Mouse (Mus musculus) limb, embryonic 13.5 days (tissue): ENCODE measurements around the gene Cox7b. TPM values are rescaled to one million over a fixed set of nuclear protein-coding genes. Genes with fewer than 3 reads are reported as not detected.

Experiments
- ATAC-seq: fragments of 200-750 bp; cut with Nextera tagmentation; 2 replicates; pipeline ENCODE4 v1.8.0; 2017; ENCODE audit warnings: low read depth, moderate number of reproducible peaks, moderate TSS enrichment; ENCODE audit not compliant: low FRiP score
- H3K27ac ChIP-seq: fragments of 300-500 bp; sonication (generic); 2 replicates; pipeline ENCODE4 v1.5.1; 2015; ENCODE audit warnings: inconsistent platforms, mild to moderate bottlenecking, moderate library complexity
- H3K27me3 ChIP-seq: fragments of 300-500 bp; sonication (generic); 2 replicates; pipeline ENCODE4 v1.6.1; 2015; ENCODE audit warnings: mild to moderate bottlenecking, inconsistent platforms
- H3K36me3 ChIP-seq: fragments of 300-500 bp; sonication (generic); 2 replicates; pipeline ENCODE4 v1.6.1; 2015; ENCODE audit warnings: inconsistent platforms, mild to moderate bottlenecking, moderate library complexity
- H3K4me1 ChIP-seq: fragments of 300-500 bp; sonication (generic); 2 replicates; pipeline ENCODE4 v1.6.1; 2015; ENCODE audit warnings: inconsistent platforms
- H3K4me2 ChIP-seq: fragments of 300-500 bp; sonication (generic); replicated peaks from 2 replicates; pipeline ENCODE4 v1.6.1; 2015; ENCODE audit warnings: inconsistent platforms, mild to moderate bottlenecking, moderate library complexity
- H3K4me3 ChIP-seq: fragments of 300-500 bp; sonication (generic); 2 replicates; pipeline ENCODE4 v1.5.1; 2015; ENCODE audit warnings: moderate library complexity, mild to moderate bottlenecking, inconsistent platforms
- H3K9ac ChIP-seq: fragments of 300-500 bp; sonication (generic); 2 replicates; pipeline ENCODE4 v1.6.1; 2015; ENCODE audit warnings: mild to moderate bottlenecking, inconsistent platforms
- H3K9me3 ChIP-seq: fragments of 300-500 bp; sonication (generic); 2 replicates; pipeline ENCODE4 v1.6.1; 2016; ENCODE audit warnings: inconsistent platforms
- WGBS: fragments of 180-500 bp; shearing (Covaris S2); methylation state at CpG from one replicate; pipeline ENCODE4 v1.1.7; 2015; 5-methylcytosine and 5-hydroxymethylcytosine counted together
- polyA plus RNA-seq: library from polyadenylated mRNA; unstranded; fragments of >200 nt; fragmentation: Nextera tagmentation; extraction: Ambion mirVana; gene quantifications from 2 replicates; pipeline ENCODE4 v1.2.1, GENCODE M21; 2015

Gene Cox7b
- polyA plus RNA-seq, 1 experiment from 2014 or later: 357 TPM

DNA sequence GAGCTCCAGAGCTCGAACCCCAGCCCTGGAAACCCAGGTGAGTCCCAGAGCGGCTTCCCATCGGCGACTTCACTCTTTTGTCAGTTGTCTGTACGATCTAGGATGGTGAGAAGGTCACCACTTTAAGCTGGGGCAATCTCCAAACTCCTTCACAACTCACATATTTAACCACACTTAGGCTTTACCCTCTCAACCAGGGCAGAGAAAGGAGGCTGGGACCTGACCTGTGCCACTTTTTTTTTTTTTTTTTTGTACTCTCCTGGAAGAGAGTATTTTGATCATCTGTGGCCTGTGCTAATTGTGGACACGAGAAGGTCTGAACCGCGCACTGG is 11.8 kb downstream of the Cox7b start:
- WGBS: 15% methylated on average over 8 of the region's 8 CpGs
- peak; percentile 9; the same call in 1 of the 2 replicates for ATAC-seq

DNA sequence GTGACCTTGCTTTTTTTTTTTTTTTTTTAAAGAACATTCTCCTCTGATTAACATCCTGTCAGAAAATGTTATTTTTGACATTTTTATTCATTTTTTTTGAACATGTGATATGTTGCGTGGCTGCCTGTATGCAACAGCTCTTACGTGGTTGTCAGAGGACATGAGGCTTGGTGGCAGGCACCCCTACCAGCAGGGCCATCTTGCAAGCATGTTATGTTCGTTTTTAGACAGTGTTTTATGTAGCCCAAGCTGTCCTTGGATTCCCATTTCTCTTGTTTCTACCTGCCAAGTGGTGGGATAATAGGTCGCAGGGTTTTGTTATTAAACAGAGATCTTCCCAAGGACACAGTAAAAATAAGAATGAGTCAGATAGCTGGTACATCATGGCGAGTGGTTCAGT is 14.7 kb downstream of the Cox7b start:
- no peak overlapping the region for H3K4me3 ChIP-seq
- H3K9ac ChIP-seq: no peak overlapping the region
- 0 out of 2 replicates have a peak, but pooled peaks cover 3% of the 10 kb centered on the region for H3K4me1 ChIP-seq
- no peaks in the 10 kb centered on the region for H3K36me3 ChIP-seq
- peaks cover 5% of the 10 kb centered on the region; the same call in 1 of the 2 replicates for H3K27me3 ChIP-seq
- WGBS: 72% methylated on average over 5 of the region's 5 CpGs
- H3K4me2 ChIP-seq: peak overlapping the region; percentile 4; the same call in 1 of the 2 replicates
- no peak overlapping the region for H3K27ac ChIP-seq
- ATAC-seq: no peak
- no peaks in the 10 kb centered on the region for H3K9me3 ChIP-seq

More for the DNA sequence above, 11.8 kb downstream of the Cox7b start:
- Histone ChIP-seq H3K4me2 (peak overlapping the region; percentile 62), H3K27ac (peak overlapping the region; percentile 48; the same call in 1 of the 2 replicates), H3K9me3 (no peaks in the 10 kb centered on the region), H3K4me1 (0 out of 2 replicates have a peak, but pooled peaks cover 6% of the 10 kb centered on the region), H3K36me3 (no peaks in the 10 kb centered on the region), H3K9ac (peak overlapping the region; percentile 75), H3K27me3 (peaks cover 5% of the 10 kb centered on the region; the same call in 1 of the 2 replicates), H3K4me3 (peak overlapping the region; percentile 54)

DNA sequence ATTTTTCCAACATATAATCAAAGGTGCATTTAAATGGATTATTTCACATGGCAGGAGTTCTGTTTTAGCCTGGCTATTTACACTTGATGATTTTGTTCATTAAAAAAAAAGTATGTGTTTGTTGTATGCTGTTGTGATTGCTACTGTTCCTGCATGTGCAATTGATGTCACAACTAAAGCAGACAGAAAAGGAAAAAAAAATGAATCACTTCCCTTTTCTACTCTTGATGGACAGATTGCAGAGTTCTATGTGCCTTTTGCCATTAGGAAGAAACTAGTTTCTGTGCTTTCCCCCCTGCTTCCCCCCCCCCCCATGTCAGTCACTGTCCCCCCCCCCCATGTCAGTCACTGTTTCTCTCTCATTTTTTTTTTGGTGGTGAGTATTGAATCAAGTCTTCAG is 15.6 kb downstream of the Cox7b start:
- no peaks in the 10 kb centered on the region for H3K9me3 ChIP-seq
- ATAC-seq: no peak
- H3K9ac ChIP-seq: no peak overlapping the region
- H3K27ac ChIP-seq: no peak overlapping the region
- H3K4me1 ChIP-seq: no peaks in the 10 kb centered on the region
- no peak overlapping the region for H3K4me3 ChIP-seq
- H3K36me3 ChIP-seq: no peaks in the 10 kb centered on the region
- H3K4me2 ChIP-seq: no peak overlapping the region
- peaks cover 5% of the 10 kb centered on the region; the same call in 1 of the 2 replicates for H3K27me3 ChIP-seq

DNA sequence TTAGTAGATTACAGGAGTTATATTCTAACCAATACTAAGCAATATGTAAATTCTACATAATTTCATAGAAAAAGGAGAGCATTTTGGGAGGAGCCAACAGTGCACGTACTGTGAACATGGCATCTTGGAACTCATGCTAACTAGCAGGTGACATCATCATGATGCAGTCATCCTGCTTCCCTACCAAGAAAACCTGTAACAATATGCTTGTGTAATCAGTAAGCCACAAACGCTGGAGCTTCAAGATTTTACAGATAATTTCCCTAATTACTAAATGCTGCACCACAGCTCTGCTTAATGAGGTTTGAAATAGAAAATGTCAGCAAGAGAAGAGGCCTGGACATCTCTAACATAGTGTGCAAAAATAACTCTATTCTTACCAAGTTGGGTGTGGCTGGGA is 20.2 kb downstream of the Cox7b start:
- H3K27ac ChIP-seq: no peak overlapping the region
- H3K4me3 ChIP-seq: no peak overlapping the region
- no peaks in the 10 kb centered on the region for H3K4me1 ChIP-seq
- ATAC-seq: no peak
- H3K9me3 ChIP-seq: no peaks in the 10 kb centered on the region
- H3K4me2 ChIP-seq: no peak overlapping the region
- H3K36me3 ChIP-seq: no peaks in the 10 kb centered on the region
- WGBS: 53% methylated on average over 2 of the region's 2 CpGs
- H3K27me3 ChIP-seq: peaks cover 2% of the 10 kb centered on the region; the same call in 1 of the 2 replicates
- H3K9ac ChIP-seq: no peak overlapping the region

DNA sequence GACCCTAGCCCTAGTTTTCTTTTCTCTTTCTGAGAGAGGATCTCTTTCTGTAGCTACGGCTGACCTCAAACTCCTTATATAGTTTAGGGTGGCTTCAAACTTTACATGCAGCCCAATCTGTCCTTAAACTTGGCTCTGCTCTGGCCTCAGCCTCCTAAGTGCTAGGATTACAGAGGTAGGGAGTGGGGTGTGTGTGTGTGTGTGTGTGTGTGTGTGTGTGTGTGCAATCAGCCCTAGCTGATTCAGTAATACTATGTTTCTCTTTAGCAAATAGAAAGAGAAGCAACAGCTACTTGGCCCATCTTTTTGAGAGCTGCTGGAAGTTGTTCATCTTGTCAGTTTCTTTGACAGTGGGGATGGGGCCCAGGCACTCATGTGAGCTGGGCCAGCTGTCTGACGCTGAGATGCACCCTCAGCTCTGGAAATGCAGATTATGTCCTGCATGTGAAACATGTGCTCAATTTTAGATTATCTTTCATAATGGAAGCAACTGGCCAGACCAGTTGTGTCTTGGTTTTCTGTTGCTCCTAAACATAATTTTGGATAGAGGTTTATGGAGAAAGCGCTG is 21.8 kb downstream of the Cox7b start:
- no peaks in the 10 kb centered on the region for H3K9me3 ChIP-seq
- H3K36me3 ChIP-seq: no peaks in the 10 kb centered on the region
- 83% methylated on average over 3 of the region's 3 CpGs for WGBS
- no peak overlapping the region for H3K27ac ChIP-seq
- H3K9ac ChIP-seq: no peak overlapping the region
- peaks cover 2% of the 10 kb centered on the region; the same call in 1 of the 2 replicates for H3K27me3 ChIP-seq
- H3K4me1 ChIP-seq: no peaks in the 10 kb centered on the region
- no peak overlapping the region for H3K4me2 ChIP-seq
- no peak for ATAC-seq
- H3K4me3 ChIP-seq: no peak overlapping the region

- no peak overlapping the region for H3K27ac ChIP-seq
- H3K4me2 ChIP-seq: no peak overlapping the region
- 37% methylated on average over 8 of the region's 8 CpGs for WGBS
- H3K27me3 ChIP-seq: peaks cover 2% of the 10 kb centered on the region; the same call in 1 of the 2 replicates
- H3K4me1 ChIP-seq: peaks cover 30% of the 10 kb centered on the region
- no peaks in the 10 kb centered on the region for H3K9me3 ChIP-seq
- no peak for ATAC-seq
- H3K36me3 ChIP-seq: no peaks in the 10 kb centered on the region
- no peak overlapping the region for H3K4me3 ChIP-seq
- no peak overlapping the region for H3K9ac ChIP-seq
Observed at GRCm38 (mm10) chrX:106043863-106044617, 28.5 kb downstream of the Cox7b start.

- 34% methylated on average over 2 of the region's 2 CpGs for WGBS
- Histone ChIP-seq H3K36me3 (no peaks in the 10 kb centered on the region), H3K9me3 (no peaks in the 10 kb centered on the region), H3K4me3 (no peak overlapping the region), H3K4me2 (no peak overlapping the region), H3K27ac (no peak overlapping the region), H3K9ac (no peak overlapping the region), H3K27me3 (no peaks in the 10 kb centered on the region; the same call in 1 of the 2 replicates), H3K4me1 (peaks cover 30% of the 10 kb centered on the region)
- ATAC-seq: no peak
Observed at GRCm38 (mm10) chrX:106045455-106045854, 30.0 kb downstream of the Cox7b start.

GRCm38 (mm10) chrX:106045928-106046327 is 30.4 kb downstream of the Cox7b start:
- no peaks in the 10 kb centered on the region for H3K9me3 ChIP-seq
- no peak overlapping the region for H3K4me2 ChIP-seq
- H3K27me3 ChIP-seq: no peaks in the 10 kb centered on the region; the same call in 1 of the 2 replicates
- WGBS: 51% methylated on average over 9 of the region's 9 CpGs
- H3K4me1 ChIP-seq: peaks cover 30% of the 10 kb centered on the region
- no peak overlapping the region for H3K27ac ChIP-seq
- H3K36me3 ChIP-seq: no peaks in the 10 kb centered on the region
- H3K9ac ChIP-seq: no peak overlapping the region
- ATAC-seq: no peak
- H3K4me3 ChIP-seq: no peak overlapping the region

GRCm38 (mm10) chrX:106048191-106048590 is 32.7 kb downstream of the Cox7b start:
- Histone ChIP-seq H3K9me3 (no peaks in the 10 kb centered on the region), H3K27ac (no peak overlapping the region), H3K4me1 (peaks cover 30% of the 10 kb centered on the region), H3K4me2 (no peak overlapping the region), H3K9ac (no peak overlapping the region), H3K36me3 (no peaks in the 10 kb centered on the region), H3K4me3 (no peak overlapping the region), H3K27me3 (no peaks in the 10 kb centered on the region; the same call in 1 of the 2 replicates)
- peak; percentile 85; the same call in 1 of the 2 replicates for ATAC-seq
- WGBS: 38% methylated on average over 1 of the region's 1 CpGs

Other genes with a start within 250 kb of the Cox7b start
- 250 TPM in 2 replicates for gene Atrx, start 86.3 kb upstream of the Cox7b start, polyA plus RNA-seq
- 66.6 and 73.4 TPM in 2 replicates for gene Magt1, start 3.8 kb upstream of the Cox7b start, polyA plus RNA-seq
- 30.4 and 36.7 TPM in 2 replicates for gene Atp7a, start 11.6 kb downstream of the Cox7b start, polyA plus RNA-seq
- 0.52 and 0.57 TPM in 2 replicates for gene Tlr13, start 127.5 kb downstream of the Cox7b start, polyA plus RNA-seq
- gene Pgk1, start 171.4 kb downstream of the Cox7b start, polyA plus RNA-seq: 351 and 362 TPM in 2 replicates
- 8.4 and 9.3 TPM in 2 replicates for gene Taf9b, start 205.5 kb downstream of the Cox7b start, polyA plus RNA-seq
- gene Fnd3c2, start 239.7 kb downstream of the Cox7b start, polyA plus RNA-seq: not detected in 2 replicates